Mouse (Mus musculus): ENCODE measurements around the gene Apbb2. TPM values are rescaled to one million over a fixed set of nuclear protein-coding genes. Genes with fewer than 3 reads are reported as not detected.

Gene Apbb2
- polyA plus RNA-seq, 1 experiment from 2014 or later = 5.6 TPM

DNA sequence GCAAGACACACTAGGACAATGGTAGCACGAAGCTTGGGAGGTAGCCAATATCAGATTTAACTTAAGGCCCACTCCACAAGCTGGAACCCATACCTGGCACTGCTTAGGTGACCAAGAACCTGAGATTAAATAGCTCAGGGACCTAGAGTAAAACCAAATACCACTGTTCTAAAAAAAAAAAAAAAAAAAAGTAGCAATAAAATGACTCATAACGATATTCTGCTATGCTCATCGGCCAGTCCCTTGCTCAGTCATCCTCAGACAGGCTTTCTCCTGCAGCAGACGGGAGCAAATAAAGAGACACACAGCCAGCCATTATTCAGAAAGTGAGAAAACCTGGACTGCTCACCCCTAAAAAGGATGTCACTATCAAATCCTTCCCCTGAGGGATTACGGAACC lies 47.9 kb downstream of the Apbb2 start:
- Histone ChIP-seq H3K27me3 (ENCODE audit: insufficient read depth, low read length) (no peaks in the 10 kb centered on the region), H3K36me3 (replicated peaks; ENCODE audit: insufficient read depth, low read length) (no peaks in the 10 kb centered on the region), H3K9ac (replicated peaks) (no peak overlapping the region), H3K4me2 (ENCODE audit: low read depth, low read length) (no peak overlapping the region), H3K27ac (ENCODE audit: low read depth) (no peak overlapping the region), H3K4me3 (ENCODE audit: low read depth, low read length) (no peak overlapping the region), H3K4me1 (ENCODE audit: insufficient read depth) (0 out of 2 replicates have a peak, but pooled peaks cover 4% of the 10 kb centered on the region), H3K9me3 (ENCODE audit: low read length) (no peaks in the 10 kb centered on the region)
- ATAC-seq = no peak
- TF ChIP-seq EP300 (IDR thresholded peaks at IDR 0.05; ENCODE audit: low read depth) = no peak
- TF ChIP-seq CTCF (IDR thresholded peaks at IDR 0.05; ENCODE audit: low read depth) = no peak
- no peak for DNase-seq
- 83% methylated on average over 5 of the region's 5 CpGs for WGBS (ENCODE audit: insufficient replicate concordance)

DNA sequence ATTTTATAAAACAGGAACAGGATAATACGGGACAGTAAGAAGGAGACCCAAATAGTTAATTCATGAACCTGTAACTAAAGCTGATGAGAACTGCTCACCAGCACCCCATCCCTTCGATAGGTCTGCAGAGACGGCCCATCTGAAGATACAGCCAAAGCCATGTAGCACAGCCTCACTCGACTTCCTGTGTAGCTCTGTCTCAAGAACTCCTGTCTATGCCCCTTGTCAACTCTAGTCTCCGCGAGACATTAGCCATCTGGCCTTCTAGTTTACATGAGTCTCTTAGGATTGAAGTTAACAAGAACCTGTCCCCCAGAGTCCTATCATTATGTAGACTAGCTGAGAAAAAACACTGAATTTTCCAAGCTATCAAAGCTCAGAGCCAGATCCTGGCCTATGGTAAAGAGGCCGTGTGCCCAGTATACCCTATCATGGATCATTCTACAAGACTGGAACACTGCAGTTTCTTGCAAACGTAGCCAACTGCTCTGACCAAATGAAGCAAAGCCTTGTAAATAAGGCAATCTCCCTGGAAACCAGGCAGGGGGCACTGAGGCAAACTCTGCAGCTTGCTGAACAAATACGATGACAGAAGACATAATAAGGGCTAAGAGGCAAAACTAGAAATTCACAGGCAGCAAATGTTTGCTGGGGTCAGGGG lies 49.3 kb downstream of the Apbb2 start:
- H3K4me3 ChIP-seq (ENCODE audit: low read depth, low read length) = no peak overlapping the region
- no peaks in the 10 kb centered on the region for H3K36me3 ChIP-seq (replicated peaks; ENCODE audit: insufficient read depth, low read length)
- H3K9me3 ChIP-seq (ENCODE audit: low read length) = no peaks in the 10 kb centered on the region
- no peak overlapping the region for H3K27ac ChIP-seq (ENCODE audit: low read depth)
- 51% methylated on average over 9 of the region's 9 CpGs for WGBS (ENCODE audit: insufficient replicate concordance)
- ATAC-seq = no peak
- no peak overlapping the region for H3K4me2 ChIP-seq (ENCODE audit: low read depth, low read length)
- H3K9ac ChIP-seq (replicated peaks) = no peak overlapping the region
- no peaks in the 10 kb centered on the region for H3K27me3 ChIP-seq (ENCODE audit: insufficient read depth, low read length)
- H3K4me1 ChIP-seq (ENCODE audit: insufficient read depth) = 0 out of 2 replicates have a peak, but pooled peaks cover 4% of the 10 kb centered on the region
- TF ChIP-seq CTCF (IDR thresholded peaks at IDR 0.05; ENCODE audit: low read depth) = no peak
- no peak for TF ChIP-seq EP300 (IDR thresholded peaks at IDR 0.05; ENCODE audit: low read depth)
- no peak for DNase-seq

DNA sequence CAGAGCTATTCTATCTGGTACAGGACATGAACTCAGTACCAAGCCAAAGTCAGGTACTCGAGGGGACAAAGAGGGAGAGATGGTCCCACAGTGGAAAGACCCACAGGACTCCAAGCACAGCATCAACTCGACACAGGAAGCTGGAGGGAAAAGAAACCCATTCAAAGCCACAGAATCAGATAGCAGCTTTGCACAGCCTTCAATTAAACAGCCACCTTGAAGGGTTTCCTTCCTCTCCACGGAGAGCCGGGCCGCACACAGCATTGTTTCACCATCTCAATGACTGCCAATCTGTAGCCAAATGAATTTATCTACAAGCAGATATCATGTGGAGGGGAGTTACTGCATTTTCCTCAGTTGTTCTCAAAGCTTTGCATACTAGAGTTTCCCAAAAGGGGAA lies 50.6 kb downstream of the Apbb2 start:
- H3K4me3 ChIP-seq (ENCODE audit: low read depth, low read length) = no peak overlapping the region
- ATAC-seq (no peak), DNase-seq (no peak)
- no peak overlapping the region for H3K9ac ChIP-seq (replicated peaks)
- TF ChIP-seq EP300 (IDR thresholded peaks at IDR 0.05; ENCODE audit: low read depth) = no peak
- no peak for TF ChIP-seq CTCF (IDR thresholded peaks at IDR 0.05; ENCODE audit: low read depth)
- 20% methylated on average over 5 of the region's 5 CpGs for WGBS (ENCODE audit: insufficient replicate concordance)
- H3K27ac ChIP-seq (ENCODE audit: low read depth) = no peak overlapping the region
- H3K27me3 ChIP-seq (ENCODE audit: insufficient read depth, low read length) = no peaks in the 10 kb centered on the region
- H3K36me3 ChIP-seq (replicated peaks; ENCODE audit: insufficient read depth, low read length) = no peaks in the 10 kb centered on the region
- H3K9me3 ChIP-seq (ENCODE audit: low read length) = no peaks in the 10 kb centered on the region
- H3K4me1 ChIP-seq (ENCODE audit: insufficient read depth) = 0 out of 2 replicates have a peak, but pooled peaks cover 4% of the 10 kb centered on the region
- no peak overlapping the region for H3K4me2 ChIP-seq (ENCODE audit: low read depth, low read length)

DNA sequence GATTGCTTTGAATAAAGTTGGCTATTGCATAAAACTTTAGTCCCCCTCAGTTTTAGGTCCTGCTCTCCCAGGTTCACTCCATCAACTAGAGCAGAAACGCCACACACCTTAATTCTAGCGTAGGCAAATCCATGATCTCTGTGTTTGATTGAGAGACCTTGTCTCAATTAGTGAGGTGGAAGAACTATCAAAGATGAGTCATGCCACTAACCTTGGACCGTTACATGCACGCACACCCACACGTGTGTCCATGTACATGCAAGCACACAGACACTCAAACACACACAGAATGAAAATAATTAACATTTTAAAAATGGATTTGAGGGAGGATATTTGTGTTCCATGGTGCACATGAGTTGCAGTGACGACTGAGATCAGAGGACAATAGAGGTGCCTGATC lies 51.2 kb downstream of the Apbb2 start:
- H3K9ac ChIP-seq (replicated peaks) = no peak overlapping the region
- TF ChIP-seq CTCF (IDR thresholded peaks at IDR 0.05; ENCODE audit: low read depth) = no peak
- no peak for TF ChIP-seq EP300 (IDR thresholded peaks at IDR 0.05; ENCODE audit: low read depth)

DNA sequence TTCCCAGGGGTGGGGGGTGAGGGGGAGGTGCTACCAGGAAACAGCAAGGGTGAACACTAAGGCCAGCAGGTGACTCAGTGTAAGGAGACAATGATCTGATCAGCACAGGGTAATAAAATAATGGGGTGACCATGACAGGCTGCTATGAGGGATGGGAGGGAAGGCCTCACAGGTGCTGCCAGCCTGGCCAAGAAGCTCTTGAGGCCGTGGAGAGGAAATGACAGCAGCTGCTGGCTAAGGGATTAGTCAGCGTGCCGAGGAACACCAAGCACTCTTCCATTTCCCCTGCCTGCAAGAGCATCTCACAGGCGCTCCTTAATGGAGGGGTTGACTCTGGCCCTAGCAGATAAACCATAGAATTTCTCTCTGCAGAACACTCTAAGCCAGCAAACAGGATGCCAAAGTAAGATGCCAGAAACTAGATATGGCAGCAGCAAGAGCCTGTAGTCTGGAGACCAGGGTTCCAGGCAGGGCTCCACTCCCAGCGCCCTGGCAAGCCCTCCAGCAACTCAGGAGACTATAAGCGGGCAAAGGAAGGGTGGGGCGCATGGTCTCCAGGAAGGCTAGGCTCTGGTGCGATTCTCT lies 58.9 kb downstream of the Apbb2 start:
- ATAC-seq (0 out of 2 replicates have a peak, but pooled peaks have one; percentile 27), DNase-seq (no peak)

More for the DNA sequence above, 51.2 kb downstream of the Apbb2 start:
- ATAC-seq (no peak), DNase-seq (no peak)
- H3K9me3 ChIP-seq (ENCODE audit: low read length) = no peaks in the 10 kb centered on the region
- H3K36me3 ChIP-seq (replicated peaks; ENCODE audit: insufficient read depth, low read length) = no peaks in the 10 kb centered on the region
- 69% methylated on average over 6 of the region's 6 CpGs for WGBS (ENCODE audit: insufficient replicate concordance)
- no peak overlapping the region for H3K27ac ChIP-seq (ENCODE audit: low read depth)
- no peak overlapping the region for H3K4me3 ChIP-seq (ENCODE audit: low read depth, low read length)
- H3K4me1 ChIP-seq (ENCODE audit: insufficient read depth) = 0 out of 2 replicates have a peak, but pooled peaks cover 4% of the 10 kb centered on the region
- H3K27me3 ChIP-seq (ENCODE audit: insufficient read depth, low read length) = no peaks in the 10 kb centered on the region
- H3K4me2 ChIP-seq (ENCODE audit: low read depth, low read length) = no peak overlapping the region

DNA sequence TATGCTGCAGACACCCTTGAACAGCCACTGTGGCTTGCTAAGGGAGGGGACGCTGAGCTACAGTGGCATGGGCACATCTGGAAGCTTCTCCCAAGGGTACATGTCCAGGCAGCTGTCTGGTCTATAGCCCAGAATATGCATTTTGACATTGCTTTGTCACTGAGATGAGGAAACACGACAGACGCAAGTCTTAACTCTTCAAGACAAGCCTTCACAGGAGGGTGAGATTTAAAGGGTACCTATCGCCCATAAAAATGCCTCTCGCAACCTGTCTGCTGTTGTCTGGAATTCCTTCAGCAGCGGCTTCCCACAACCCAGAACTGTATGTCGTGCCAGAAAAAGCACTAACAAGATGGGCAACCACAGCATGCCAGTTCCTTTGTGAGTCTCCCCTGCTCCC lies 60.5 kb downstream of the Apbb2 start:
- no peak for TF ChIP-seq CTCF (IDR thresholded peaks at IDR 0.05; ENCODE audit: low read depth)
- no peak for TF ChIP-seq EP300 (IDR thresholded peaks at IDR 0.05; ENCODE audit: low read depth)
- H3K4me2 ChIP-seq (ENCODE audit: low read depth, low read length) = no peak overlapping the region
- H3K9ac ChIP-seq (replicated peaks) = no peak overlapping the region
- H3K27me3 ChIP-seq (ENCODE audit: insufficient read depth, low read length) = no peaks in the 10 kb centered on the region
- no peak overlapping the region for H3K4me3 ChIP-seq (ENCODE audit: low read depth, low read length)
- no peaks in the 10 kb centered on the region for H3K4me1 ChIP-seq (ENCODE audit: insufficient read depth)
- H3K9me3 ChIP-seq (ENCODE audit: low read length) = no peaks in the 10 kb centered on the region
- H3K36me3 ChIP-seq (replicated peaks; ENCODE audit: insufficient read depth, low read length) = no peaks in the 10 kb centered on the region
- H3K27ac ChIP-seq (ENCODE audit: low read depth) = no peak overlapping the region
- ATAC-seq (no peak), DNase-seq (no peak)
- WGBS (ENCODE audit: insufficient replicate concordance) = 83% methylated on average over 7 of the region's 7 CpGs

More for the DNA sequence above, 58.9 kb downstream of the Apbb2 start:
- TF ChIP-seq CTCF (IDR thresholded peaks at IDR 0.05; ENCODE audit: low read depth) (no peak), EP300 (IDR thresholded peaks at IDR 0.05; ENCODE audit: low read depth) (no peak)
- Histone ChIP-seq H3K9me3 (ENCODE audit: low read length) (no peaks in the 10 kb centered on the region), H3K9ac (replicated peaks) (no peak overlapping the region), H3K4me2 (ENCODE audit: low read depth, low read length) (no peak overlapping the region), H3K27ac (ENCODE audit: low read depth) (no peak overlapping the region; the same call in 1 of the 2 replicates), H3K4me3 (ENCODE audit: low read depth, low read length) (no peak overlapping the region), H3K36me3 (replicated peaks; ENCODE audit: insufficient read depth, low read length) (no peaks in the 10 kb centered on the region), H3K4me1 (ENCODE audit: insufficient read depth) (no peaks in the 10 kb centered on the region), H3K27me3 (ENCODE audit: insufficient read depth, low read length) (no peaks in the 10 kb centered on the region)
- 44% methylated on average over 8 of the region's 8 CpGs for WGBS (ENCODE audit: insufficient replicate concordance)

All from liver, postnatal 0 days (tissue).